Mouse (Mus musculus): ENCODE data around the gene Nme7. TPM values are rescaled to one million over a fixed set of nuclear protein-coding genes. Genes with fewer than 3 reads are reported as not detected.
A peak's percentile ranks its signal among the peaks of the same experiment; 100 is the strongest.

The Nme7 gene
- total RNA-seq, 2 experiments from 2014 or later: 22.7 to 24.9 TPM

GRCm38 (mm10) chr1:164361997-164362396 is 58.1 kb downstream of the Nme7 start:
- DNase-seq (ENCODE audit: extremely low spot score in 1 of 2, low spot score in 2 of 2): no peak
- no peak for TF ChIP-seq CTCF (IDR thresholded peaks at IDR 0.05)
- intact Hi-C loops (cut with DNase I): no loop called here
- H3K27ac ChIP-seq: no peak overlapping the region
- H3K4me3 ChIP-seq: no peak overlapping the region

DNA sequence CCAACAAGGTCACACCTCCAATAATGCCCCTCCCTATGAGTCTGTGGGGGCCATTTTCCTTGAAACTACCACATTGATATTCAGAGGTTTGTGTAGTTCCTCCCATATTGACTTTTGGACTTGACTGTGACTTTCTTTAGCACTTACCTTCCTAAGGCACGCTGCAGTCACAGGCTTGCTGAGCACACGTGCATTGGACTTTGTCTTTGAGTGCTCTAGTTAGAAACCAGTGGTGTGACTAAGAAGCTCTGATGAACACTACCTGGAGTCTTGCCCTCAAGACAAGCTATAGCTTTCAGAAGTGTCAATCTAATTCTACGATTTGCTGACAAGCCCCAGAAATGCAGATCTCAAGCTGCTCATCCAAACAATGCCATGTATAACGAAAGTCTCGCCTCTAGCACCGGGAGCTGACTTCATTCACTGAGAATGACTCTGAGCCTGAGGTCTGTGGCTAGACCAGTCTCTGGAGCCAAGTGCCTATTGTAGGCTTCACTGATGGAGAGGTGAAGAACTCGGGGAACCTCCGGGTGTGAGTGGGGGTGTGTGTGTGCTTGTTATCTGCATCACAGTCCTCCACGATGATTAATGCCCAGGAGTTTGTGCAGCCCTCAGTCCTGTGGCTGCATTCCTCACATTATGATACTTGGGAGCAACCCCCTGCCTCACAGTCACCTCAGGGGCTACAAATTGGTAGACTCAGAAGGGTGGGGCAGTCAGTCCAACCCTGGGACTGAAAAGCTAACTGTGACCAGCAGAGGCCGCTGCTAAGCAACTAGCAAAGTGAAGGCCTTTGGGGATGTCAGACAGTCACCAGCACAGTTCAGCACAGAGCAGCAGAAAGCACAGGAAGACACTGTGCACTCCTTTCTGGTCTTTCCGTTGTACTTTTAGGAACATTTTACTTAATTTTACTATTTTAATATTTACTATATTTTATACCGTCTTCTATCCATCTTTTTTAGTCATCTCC is 62.5 kb downstream of the Nme7 start:
- no peak overlapping the region for H3K27ac ChIP-seq
- intact Hi-C loops (cut with DNase I): loop anchor here (2.0 to 5.0 kb wide), 4 partner anchors 61 to 754 kb away; no protein-coding TSS in a partner anchor
- DNase-seq (ENCODE audit: extremely low spot score in 1 of 2, low spot score in 2 of 2): peak; percentile 68 to 79
- H3K4me3 ChIP-seq: no peak overlapping the region
- peak; percentile 84 for TF ChIP-seq CTCF (IDR thresholded peaks at IDR 0.05)

DNA sequence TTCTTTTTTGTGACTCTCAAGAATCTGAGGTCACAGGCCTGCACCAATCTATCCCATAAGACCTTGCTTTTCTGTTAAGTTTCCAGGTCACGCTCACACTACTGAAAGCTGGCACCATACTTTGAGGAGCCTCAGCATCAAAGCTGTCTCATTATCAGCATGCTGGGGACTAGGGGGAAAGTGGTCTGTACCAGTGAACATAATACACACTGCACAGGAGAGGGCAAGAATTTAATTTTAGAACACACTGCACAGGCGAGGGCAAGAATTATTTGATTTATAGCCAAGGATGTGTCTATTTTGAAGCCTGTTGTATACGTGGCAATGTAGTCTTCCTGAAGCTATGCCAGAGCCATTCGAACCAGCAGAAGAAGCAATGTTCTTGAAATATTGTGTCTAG is 64.2 kb downstream of the Nme7 start:
- intact Hi-C loops (cut with DNase I): loop anchor here (5.0 kb wide), 2 partner anchors 59 to 669 kb away; no protein-coding TSS in a partner anchor
- DNase-seq (ENCODE audit: extremely low spot score in 1 of 2, low spot score in 2 of 2): no peak
- Histone ChIP-seq H3K27ac (no peak overlapping the region), H3K4me3 (no peak overlapping the region)
- TF ChIP-seq CTCF (IDR thresholded peaks at IDR 0.05): no peak

DNA sequence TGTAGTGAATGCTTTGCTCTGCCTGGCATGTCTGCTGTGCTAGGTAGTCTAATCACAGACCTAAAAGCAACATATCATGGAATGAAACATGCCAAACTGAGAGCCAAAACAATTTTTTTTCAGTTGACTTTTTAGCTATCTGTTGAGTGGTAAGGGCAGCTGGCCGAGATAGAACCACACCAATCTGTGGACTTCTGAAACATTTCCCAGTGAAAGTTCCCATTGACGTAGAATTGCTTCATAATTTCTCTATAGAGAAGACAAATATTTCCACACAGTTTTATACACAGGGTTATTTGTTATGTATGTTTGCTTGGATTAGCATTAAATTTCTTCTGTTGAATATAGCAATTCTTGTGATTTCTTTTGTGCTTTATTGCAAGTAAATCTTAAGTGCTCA is 65.9 kb downstream of the Nme7 start:
- DNase-seq (ENCODE audit: extremely low spot score in 1 of 2, low spot score in 2 of 2): no peak
- intact Hi-C loops (cut with DNase I): loop anchor here (5.0 kb wide), 2 partner anchors 58 to 668 kb away; no protein-coding TSS in a partner anchor
- Histone ChIP-seq H3K27ac (no peak overlapping the region), H3K4me3 (no peak overlapping the region)
- no peak for TF ChIP-seq CTCF (IDR thresholded peaks at IDR 0.05)

DNA sequence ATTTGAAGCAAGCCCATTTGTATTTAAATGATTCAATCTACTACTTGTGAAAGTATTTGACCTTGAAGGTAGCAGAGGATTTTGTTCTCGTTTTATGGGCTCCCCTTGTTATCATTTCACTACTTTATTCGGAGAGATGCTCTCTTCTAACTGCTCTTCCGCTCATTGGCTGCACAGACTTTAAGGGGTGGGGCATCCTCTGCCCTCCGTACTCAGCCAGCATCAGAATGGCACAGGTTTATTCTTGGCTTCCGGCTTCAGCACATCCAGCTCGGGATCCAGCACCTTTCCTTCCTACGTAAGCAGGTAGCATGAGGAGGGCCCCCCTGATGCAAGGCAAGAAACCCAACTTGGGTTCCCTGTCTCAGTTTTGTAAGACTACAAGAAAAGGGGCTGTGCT is 69.1 kb downstream of the Nme7 start:
- intact Hi-C loops (cut with DNase I): no loop called here
- no peak for TF ChIP-seq CTCF (IDR thresholded peaks at IDR 0.05)
- H3K4me3 ChIP-seq: no peak overlapping the region
- H3K27ac ChIP-seq: no peak overlapping the region
- DNase-seq (ENCODE audit: extremely low spot score in 1 of 2, low spot score in 2 of 2): no peak

DNA sequence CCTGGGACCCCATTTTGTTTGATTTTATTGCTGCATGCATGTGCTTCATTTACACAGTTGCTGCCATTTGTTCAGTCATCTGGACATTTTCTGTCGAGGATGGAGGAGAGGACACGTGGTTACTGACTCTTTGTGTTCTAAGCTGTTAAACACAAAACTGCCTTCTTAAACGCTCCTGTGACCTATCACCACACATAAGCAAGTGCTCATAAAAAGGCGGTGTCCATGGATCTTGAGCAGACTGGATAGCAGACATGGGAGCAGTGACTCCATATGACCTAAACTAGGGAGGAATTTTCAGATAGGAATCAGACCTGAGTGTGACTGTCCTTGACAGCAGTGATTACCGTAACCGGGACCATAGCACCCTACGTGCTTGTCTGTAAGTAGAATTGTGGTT is 70.1 kb downstream of the Nme7 start:
- Histone ChIP-seq H3K4me3 (no peak overlapping the region), H3K27ac (peak overlapping the region; percentile 24; the same call in 1 of the 2 replicates)
- no peak for TF ChIP-seq CTCF (IDR thresholded peaks at IDR 0.05)
- intact Hi-C loops (cut with DNase I): no loop called here
- no peak for DNase-seq (ENCODE audit: extremely low spot score in 1 of 2, low spot score in 2 of 2)

- no peak for TF ChIP-seq CTCF (IDR thresholded peaks at IDR 0.05)
- intact Hi-C loops (cut with DNase I): no loop called here
- Histone ChIP-seq H3K4me3 (no peak overlapping the region), H3K27ac (no peak overlapping the region)
- DNase-seq (ENCODE audit: extremely low spot score in 1 of 2, low spot score in 2 of 2): no peak
These were observed 71.7 kb downstream of the Nme7 start for GRCm38 (mm10) chr1:164375626-164376025.

- intact Hi-C loops (cut with DNase I): no loop called here
- no peak for DNase-seq (ENCODE audit: extremely low spot score in 1 of 2, low spot score in 2 of 2)
- Histone ChIP-seq H3K4me3 (no peak overlapping the region), H3K27ac (no peak overlapping the region)
- TF ChIP-seq CTCF (IDR thresholded peaks at IDR 0.05): no peak
These were observed 73.0 kb downstream of the Nme7 start for GRCm38 (mm10) chr1:164376761-164377487.

- Histone ChIP-seq H3K27ac (no peak overlapping the region), H3K4me3 (no peak overlapping the region)
- no peak for DNase-seq (ENCODE audit: extremely low spot score in 1 of 2, low spot score in 2 of 2)
- intact Hi-C loops (cut with DNase I): no loop called here
- TF ChIP-seq CTCF (IDR thresholded peaks at IDR 0.05): no peak
These were observed 79.7 kb downstream of the Nme7 start for GRCm38 (mm10) chr1:164383621-164384020.

- Histone ChIP-seq H3K4me3 (no peak overlapping the region), H3K27ac (no peak overlapping the region)
- no peak for TF ChIP-seq CTCF (IDR thresholded peaks at IDR 0.05)
- no peak for DNase-seq (ENCODE audit: extremely low spot score in 1 of 2, low spot score in 2 of 2)
- intact Hi-C loops (cut with DNase I): no loop called here
These were observed 80.4 kb downstream of the Nme7 start for GRCm38 (mm10) chr1:164384354-164384753.

- TF ChIP-seq CTCF (IDR thresholded peaks at IDR 0.05): no peak
- intact Hi-C loops (cut with DNase I): no loop called here
These were observed 81.1 kb downstream of the Nme7 start for GRCm38 (mm10) chr1:164384972-164385371.

DNA sequence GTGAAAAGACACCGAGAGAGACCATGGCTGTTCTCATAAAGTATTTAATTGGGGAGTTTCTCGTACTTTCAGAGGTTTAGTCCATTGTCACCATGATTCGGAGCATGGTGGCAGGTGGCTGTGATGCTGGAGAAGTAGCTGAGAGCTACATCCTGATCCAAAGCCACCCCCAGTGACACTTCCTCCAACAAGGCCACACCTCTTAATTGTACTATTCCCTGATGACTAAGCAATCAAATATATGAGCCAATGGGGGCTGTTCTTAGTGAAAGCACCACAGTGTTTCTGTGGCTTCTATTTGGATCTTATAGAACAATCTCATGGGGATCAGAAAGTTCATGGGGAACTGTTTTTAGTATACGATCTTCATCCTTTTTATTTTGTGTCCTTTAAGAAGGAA is 85.8 kb downstream of the Nme7 start:
- Histone ChIP-seq H3K27ac (no peak overlapping the region), H3K4me3 (no peak overlapping the region)
- TF ChIP-seq CTCF (IDR thresholded peaks at IDR 0.05): no peak
- DNase-seq (ENCODE audit: extremely low spot score in 1 of 2, low spot score in 2 of 2): no peak
- intact Hi-C loops (cut with DNase I): no loop called here

More at GRCm38 (mm10) chr1:164384972-164385371, 81.1 kb downstream of the Nme7 start:
- no peak for DNase-seq (ENCODE audit: extremely low spot score in 1 of 2, low spot score in 2 of 2)
- H3K27ac ChIP-seq: no peak overlapping the region
- H3K4me3 ChIP-seq: no peak overlapping the region
